Mouse (Mus musculus) G1E (cell line): ENCODE measurements around the gene Hist1h3b.

Source experiments
- CTCF ChIP-seq: IDR thresholded peaks from 2 replicates; pipeline ENCODE4 v1.5.1; 2012; ENCODE audit warnings: low read depth, low read length, inconsistent platforms, mixed read lengths
- GATA1 ChIP-seq: IDR thresholded peaks from 2 replicates; pipeline ENCODE4 v1.6.1; 2012; ENCODE audit warnings: borderline replicate concordance, low read length, inconsistent platforms, mixed read lengths
- POLR2AphosphoS5 ChIP-seq: IDR thresholded peaks from 2 replicates; pipeline ENCODE4 v1.6.1; 2012; ENCODE audit warnings: low read depth, low read length, inconsistent platforms; ENCODE audit not compliant: insufficient replicate concordance
- TAL1 ChIP-seq: conservative IDR thresholded peaks from 2 replicates; pipeline ENCODE4 v1.6.1; 2012; ENCODE audit warnings: low read depth, low read length, inconsistent platforms, mixed read lengths

DNA sequence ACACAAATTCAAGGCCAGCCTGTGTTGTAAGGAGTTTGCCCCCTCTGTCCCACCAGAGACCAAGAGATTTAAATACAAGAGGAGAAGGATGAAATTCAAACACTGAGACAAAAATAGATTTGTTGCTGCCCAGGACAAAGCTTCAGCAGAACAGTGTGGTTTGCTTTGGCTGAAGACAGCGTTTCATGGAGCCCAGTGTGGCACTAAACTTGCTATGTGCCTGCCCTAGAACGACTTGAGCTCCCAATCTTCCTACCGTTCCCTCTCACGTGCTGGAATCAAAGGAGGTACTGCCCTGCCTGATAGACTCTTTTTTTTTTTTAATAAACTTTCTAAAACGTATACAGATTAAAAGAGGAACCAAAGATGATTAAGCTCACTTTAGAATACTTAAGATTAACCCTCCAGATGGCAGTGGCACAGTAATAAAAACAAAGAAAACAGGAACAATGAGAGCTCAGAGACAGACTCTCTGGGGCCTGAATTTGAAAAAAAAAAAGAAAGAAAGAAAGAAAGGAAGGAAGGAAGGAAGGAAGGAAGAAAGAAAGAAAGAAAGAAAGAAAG is 16.8 kb downstream of the Hist1h3b start:
- no peak for TF ChIP-seq CTCF
- TF ChIP-seq GATA1: no peak
- TF ChIP-seq POLR2AphosphoS5: no peak
- TF ChIP-seq TAL1: no peak
